In the genomic region with DNA sequence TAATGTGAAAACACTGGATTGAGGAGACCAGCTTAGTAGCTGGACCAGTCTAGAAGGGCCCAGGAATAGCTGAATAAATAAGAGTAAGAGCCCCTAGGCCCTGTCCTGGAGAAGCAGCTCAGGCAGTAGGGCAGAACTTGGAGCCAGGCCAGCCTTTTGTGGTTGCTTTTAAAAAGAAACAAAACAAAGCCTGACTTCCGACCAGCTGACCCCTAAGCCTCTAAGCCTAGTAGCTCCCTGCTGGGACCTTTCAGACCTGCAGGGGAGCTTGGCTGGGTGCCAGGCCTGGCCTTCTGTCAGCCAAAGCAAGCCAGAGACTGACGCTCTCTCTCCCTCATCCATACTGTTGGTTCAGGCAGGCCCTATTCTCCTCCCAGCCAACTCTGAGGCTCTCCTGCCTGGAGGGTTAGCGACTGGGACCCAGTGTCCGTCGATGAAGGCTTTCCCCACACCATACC, we compare ENCODE assay signal across 8 mouse cellular contexts.
DNase-seq lines count a peak whose midpoint lies in the region; ATAC-seq lines count a peak whose summit lies in the region.

No protein-coding gene starts in this region.

- H3K4me3 ChIP-seq in intestine, embryonic 16.5 days (ENCODE audit: low read length), result no peak overlapping the region

- 0 out of 2 replicates have a peak, but pooled peaks cover 4% of the 10 kb centered on the region for H3K9me3 ChIP-seq in intestine, embryonic 16.5 days (ENCODE audit: control insufficient read depth, low read length)

- no peaks in the 10 kb centered on the region for H3K36me3 ChIP-seq in intestine, embryonic 16.5 days (ENCODE audit: control insufficient read depth, insufficient read depth, low read length)

- H3K27ac ChIP-seq in intestine, embryonic 16.5 days (ENCODE audit: low read length), result peak overlapping the region; percentile 3; the same call in 1 of the 2 replicates

- 33% methylated on average over 5 of the region's 5 CpGs for WGBS in intestine, embryonic 16.5 days

- H3K4me2 ChIP-seq in intestine, embryonic 16.5 days (ENCODE audit: low read depth, low read length), result no peak overlapping the region

- peaks cover 27% of the 10 kb centered on the region for H3K4me1 ChIP-seq in intestine, embryonic 16.5 days (ENCODE audit: control insufficient read depth, insufficient read depth, low read length)

- peak; percentile 86 to 94 for DNase-seq in adrenal gland, adult (ENCODE audit: inconsistent age in 2 of 2, low spot score in 1 of 2)
- peak; percentile 63 for DNase-seq in embryo, embryonic 10.5 days (ENCODE audit: low spot score)
- peak; percentile 72 to 74 for DNase-seq in gastrocnemius, postnatal 36 days
- DNase-seq in left cerebral cortex, postnatal 36 days (ENCODE audit: low spot score in 2 of 2), result peak; percentile 51 to 52
- peak; percentile 79 for DNase-seq in mesoderm, embryonic 11.5 days (ENCODE audit: low read depth, low spot score)
- peak; percentile 84 for DNase-seq in right cerebral cortex, postnatal 14 days
- no peak for DNase-seq in thymus, postnatal 0 days (ENCODE audit: low spot score)

- no peak overlapping the region for H3K9ac ChIP-seq in intestine, embryonic 16.5 days (ENCODE audit: low read depth, low read length)

- intact Hi-C loops in gastrocnemius, postnatal 36 days (cut with DNase I), result no loop called here
- intact Hi-C loops in left cerebral cortex, postnatal 36 days (cut with DNase I), result no loop called here

- peak; percentile 89 for ATAC-seq in intestine, embryonic 16.5 days

- H3K27me3 ChIP-seq in intestine, embryonic 16.5 days (replicated peaks; ENCODE audit: control insufficient read depth, insufficient read depth, low read length), result no peaks in the 10 kb centered on the region
